Mouse (Mus musculus): Measurements from ENCODE around the gene Gas2l1. TPM values are rescaled to one million over a fixed set of nuclear protein-coding genes. Genes with fewer than 3 reads are reported as not detected.

The Gas2l1 gene
- polyA plus RNA-seq, 1 experiment from 2014 or later, result 24.8 TPM

DNA sequence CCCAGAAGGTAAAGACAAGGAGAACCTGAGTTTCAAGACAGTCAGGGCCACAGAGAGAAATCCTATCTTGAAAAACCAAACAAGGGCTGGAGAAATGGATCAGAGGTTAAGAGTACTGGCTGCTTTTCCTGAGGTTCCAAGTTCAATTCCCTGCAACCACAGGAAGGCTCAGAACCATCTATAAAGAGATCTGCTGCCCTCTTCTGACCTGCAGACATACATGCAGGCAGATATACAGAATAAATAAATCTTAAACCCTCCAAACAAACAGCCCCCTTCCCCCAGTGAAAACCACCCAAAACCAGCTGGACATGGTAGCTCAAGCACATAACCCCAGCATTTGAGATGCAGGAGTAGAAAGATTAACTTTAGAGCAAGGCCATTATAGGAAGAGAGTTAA is 10.6 kb upstream of the Gas2l1 start:
- DNase-seq (ENCODE audit: low spot score), result no peak
- Histone ChIP-seq H3K27ac (ENCODE audit: low read depth, low read length) (no peak overlapping the region), H3K4me2 (replicated peaks; ENCODE audit: low read depth, low read length) (no peak overlapping the region), H3K9me3 (ENCODE audit: control insufficient read depth, low read length) (no peaks in the 10 kb centered on the region), H3K36me3 (ENCODE audit: control insufficient read depth, insufficient read depth, low read length) (peaks cover 18% of the 10 kb centered on the region), H3K9ac (ENCODE audit: low read depth, low read length) (no peak overlapping the region), H3K4me3 (ENCODE audit: low read depth, low read length) (no peak overlapping the region), H3K27me3 (ENCODE audit: control insufficient read depth, insufficient read depth, low read length) (no peaks in the 10 kb centered on the region), H3K4me1 (replicated peaks; ENCODE audit: control insufficient read depth, insufficient read depth, low read length) (no peaks in the 10 kb centered on the region)
- no peak for ATAC-seq (ENCODE audit: low FRiP score)

- H3K9me3 ChIP-seq (ENCODE audit: control insufficient read depth, low read length), result no peaks in the 10 kb centered on the region
- no peaks in the 10 kb centered on the region for H3K27me3 ChIP-seq (ENCODE audit: control insufficient read depth, insufficient read depth, low read length)
- ATAC-seq (ENCODE audit: low FRiP score) (no peak), DNase-seq (ENCODE audit: low spot score) (peak; percentile 57)
- H3K4me3 ChIP-seq (ENCODE audit: low read depth, low read length), result no peak overlapping the region
- no peak overlapping the region for H3K4me2 ChIP-seq (replicated peaks; ENCODE audit: low read depth, low read length)
- WGBS, result 81% methylated on average over 4 of the region's 4 CpGs
- no peak overlapping the region for H3K9ac ChIP-seq (ENCODE audit: low read depth, low read length)
- peaks cover 18% of the 10 kb centered on the region for H3K36me3 ChIP-seq (ENCODE audit: control insufficient read depth, insufficient read depth, low read length)
- H3K4me1 ChIP-seq (replicated peaks; ENCODE audit: control insufficient read depth, insufficient read depth, low read length), result no peaks in the 10 kb centered on the region
- no peak overlapping the region for H3K27ac ChIP-seq (ENCODE audit: low read depth, low read length)
These were observed 9.8 kb upstream of the Gas2l1 start for GRCm38 (mm10) chr11:5074882-5075281.

GRCm38 (mm10) chr11:5068126-5068971 is 3.2 kb upstream of the Gas2l1 start:
- Histone ChIP-seq H3K4me2 (replicated peaks; ENCODE audit: low read depth, low read length) (no peak overlapping the region), H3K4me1 (replicated peaks; ENCODE audit: control insufficient read depth, insufficient read depth, low read length) (no peaks in the 10 kb centered on the region; the same call in 1 of the 2 replicates), H3K9ac (ENCODE audit: low read depth, low read length) (no peak overlapping the region), H3K4me3 (ENCODE audit: low read depth, low read length) (no peak overlapping the region), H3K27me3 (ENCODE audit: control insufficient read depth, insufficient read depth, low read length) (peaks cover 12% of the 10 kb centered on the region), H3K27ac (ENCODE audit: low read depth, low read length) (no peak overlapping the region), H3K9me3 (ENCODE audit: control insufficient read depth, low read length) (no peaks in the 10 kb centered on the region), H3K36me3 (ENCODE audit: control insufficient read depth, insufficient read depth, low read length) (peaks cover 28% of the 10 kb centered on the region)
- DNase-seq (ENCODE audit: low spot score), result no peak
- no peak for ATAC-seq (ENCODE audit: low FRiP score)
- WGBS, result 85% methylated on average over 9 of the region's 9 CpGs

- no peak overlapping the region for H3K9ac ChIP-seq (ENCODE audit: low read depth, low read length)
- H3K9me3 ChIP-seq (ENCODE audit: control insufficient read depth, low read length), result no peaks in the 10 kb centered on the region
- peaks cover 25% of the 10 kb centered on the region for H3K27me3 ChIP-seq (ENCODE audit: control insufficient read depth, insufficient read depth, low read length)
- no peak overlapping the region for H3K4me2 ChIP-seq (replicated peaks; ENCODE audit: low read depth, low read length)
- H3K27ac ChIP-seq (ENCODE audit: low read depth, low read length), result no peak overlapping the region
- peaks cover 19% of the 10 kb centered on the region for H3K36me3 ChIP-seq (ENCODE audit: control insufficient read depth, insufficient read depth, low read length)
- H3K4me3 ChIP-seq (ENCODE audit: low read depth, low read length), result no peak overlapping the region
- peaks cover 7% of the 10 kb centered on the region; the same call in 1 of the 2 replicates for H3K4me1 ChIP-seq (replicated peaks; ENCODE audit: control insufficient read depth, insufficient read depth, low read length)
- ATAC-seq (ENCODE audit: low FRiP score) (no peak), DNase-seq (ENCODE audit: low spot score) (no peak)
These were observed 1.9 kb upstream of the Gas2l1 start for GRCm38 (mm10) chr11:5067063-5067462.

- ATAC-seq (ENCODE audit: low FRiP score) (no peak), DNase-seq (ENCODE audit: low spot score) (peak; percentile 34)
- H3K9me3 ChIP-seq (ENCODE audit: control insufficient read depth, low read length), result no peaks in the 10 kb centered on the region
- H3K4me1 ChIP-seq (replicated peaks; ENCODE audit: control insufficient read depth, insufficient read depth, low read length), result peaks cover 21% of the 10 kb centered on the region
- peaks cover 13% of the 10 kb centered on the region for H3K36me3 ChIP-seq (ENCODE audit: control insufficient read depth, insufficient read depth, low read length)
- no peak overlapping the region for H3K27ac ChIP-seq (ENCODE audit: low read depth, low read length)
- peaks cover 48% of the 10 kb centered on the region for H3K27me3 ChIP-seq (ENCODE audit: control insufficient read depth, insufficient read depth, low read length)
- H3K4me2 ChIP-seq (replicated peaks; ENCODE audit: low read depth, low read length), result peak overlapping the region; percentile 57
- WGBS, result 14% methylated on average over 38 of the region's 38 CpGs
- H3K4me3 ChIP-seq (ENCODE audit: low read depth, low read length), result peak overlapping the region; percentile 48
- peak overlapping the region; percentile 59 for H3K9ac ChIP-seq (ENCODE audit: low read depth, low read length)
These were observed 658 bp downstream of the Gas2l1 start for GRCm38 (mm10) chr11:5064282-5065055.

- Histone ChIP-seq H3K27me3 (ENCODE audit: control insufficient read depth, insufficient read depth, low read length) (peaks cover 56% of the 10 kb centered on the region), H3K4me1 (replicated peaks; ENCODE audit: control insufficient read depth, insufficient read depth, low read length) (peaks cover 21% of the 10 kb centered on the region), H3K9ac (ENCODE audit: low read depth, low read length) (0 out of 2 replicates have a peak overlapping the region, but pooled peaks have one; percentile 15), H3K4me3 (ENCODE audit: low read depth, low read length) (peak overlapping the region; percentile 48; the same call in 1 of the 2 replicates), H3K27ac (ENCODE audit: low read depth, low read length) (no peak overlapping the region), H3K9me3 (ENCODE audit: control insufficient read depth, low read length) (no peaks in the 10 kb centered on the region), H3K4me2 (replicated peaks; ENCODE audit: low read depth, low read length) (peak overlapping the region; percentile 57; the same call in 1 of the 2 replicates), H3K36me3 (ENCODE audit: control insufficient read depth, insufficient read depth, low read length) (peaks cover 5% of the 10 kb centered on the region)
- DNase-seq (ENCODE audit: low spot score) (no peak), ATAC-seq (ENCODE audit: low FRiP score) (no peak)
- WGBS, result 53% methylated on average over 30 of the region's 31 CpGs
These were observed 1.4 kb downstream of the Gas2l1 start for GRCm38 (mm10) chr11:5063561-5064281.

- H3K4me1 ChIP-seq (replicated peaks; ENCODE audit: control insufficient read depth, insufficient read depth, low read length), result peaks cover 24% of the 10 kb centered on the region
- H3K9ac ChIP-seq (ENCODE audit: low read depth, low read length), result no peak overlapping the region
- H3K27me3 ChIP-seq (ENCODE audit: control insufficient read depth, insufficient read depth, low read length), result peaks cover 62% of the 10 kb centered on the region
- H3K36me3 ChIP-seq (ENCODE audit: control insufficient read depth, insufficient read depth, low read length), result no peaks in the 10 kb centered on the region
- H3K4me2 ChIP-seq (replicated peaks; ENCODE audit: low read depth, low read length), result no peak overlapping the region; the same call in 1 of the 2 replicates
- DNase-seq (ENCODE audit: low spot score) (no peak), ATAC-seq (ENCODE audit: low FRiP score) (no peak)
- WGBS, result 61% methylated on average over 13 of the region's 13 CpGs
- H3K27ac ChIP-seq (ENCODE audit: low read depth, low read length), result no peak overlapping the region
- H3K9me3 ChIP-seq (ENCODE audit: control insufficient read depth, low read length), result no peaks in the 10 kb centered on the region
- H3K4me3 ChIP-seq (ENCODE audit: low read depth, low read length), result no peak overlapping the region
These were observed 2.1 kb downstream of the Gas2l1 start for GRCm38 (mm10) chr11:5062860-5063505.

GRCm38 (mm10) chr11:5062326-5062725 is 2.8 kb downstream of the Gas2l1 start:
- Histone ChIP-seq H3K9ac (ENCODE audit: low read depth, low read length) (no peak overlapping the region), H3K4me3 (ENCODE audit: low read depth, low read length) (peak overlapping the region; percentile 35), H3K36me3 (ENCODE audit: control insufficient read depth, insufficient read depth, low read length) (no peaks in the 10 kb centered on the region), H3K27me3 (ENCODE audit: control insufficient read depth, insufficient read depth, low read length) (peaks cover 68% of the 10 kb centered on the region), H3K9me3 (ENCODE audit: control insufficient read depth, low read length) (no peaks in the 10 kb centered on the region), H3K27ac (ENCODE audit: low read depth, low read length) (no peak overlapping the region), H3K4me1 (replicated peaks; ENCODE audit: control insufficient read depth, insufficient read depth, low read length) (peaks cover 24% of the 10 kb centered on the region), H3K4me2 (replicated peaks; ENCODE audit: low read depth, low read length) (peak overlapping the region; percentile 67)
- ATAC-seq (ENCODE audit: low FRiP score), result no peak
- WGBS, result 12% methylated on average over 13 of the region's 13 CpGs
- DNase-seq (ENCODE audit: low spot score), result no peak
